Mouse (Mus musculus): Measurements from ENCODE around the gene Mmp7.

DNA sequence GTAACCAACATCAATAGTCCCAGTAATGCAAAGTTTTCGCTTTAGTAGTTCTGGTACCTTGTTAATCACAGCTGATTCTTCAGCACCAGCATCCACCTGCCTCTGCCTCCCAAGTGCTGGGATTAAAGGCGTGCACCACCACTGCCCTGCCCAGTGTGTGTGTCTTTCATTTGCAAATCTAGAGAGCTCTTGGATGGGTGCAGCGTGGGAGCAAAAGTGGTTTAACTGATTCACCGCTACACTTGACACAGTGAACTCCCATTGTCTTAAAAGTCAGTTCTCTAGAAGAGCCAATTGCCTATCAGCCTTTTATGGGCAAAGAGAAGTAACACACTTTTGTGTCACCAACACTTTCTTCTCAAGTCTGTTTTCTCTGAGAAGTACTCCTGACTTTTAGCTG lies 19.3 kb downstream of the Mmp7 start:
- TF ChIP-seq CTCF (conservative IDR thresholded peaks at IDR 0.05; ENCODE audit: low read length): no peak
- TF ChIP-seq POU5F1 (IDR thresholded peaks at IDR 0.05; ENCODE audit: borderline replicate concordance, low read length): no peak
